Mouse (Mus musculus) lung, postnatal 0 days (tissue): ENCODE data around the gene Schip1.

Experiments
- CTCF ChIP-seq: IDR thresholded peaks from 2 replicates; pipeline ENCODE4 v1.5.1; 2016; ENCODE audit warnings: antibody characterized with exemption, mild to moderate bottlenecking
- EP300 ChIP-seq: IDR thresholded peaks from 2 replicates; pipeline ENCODE4 v1.6.1; 2016; ENCODE audit warnings: antibody characterized with exemption, mild to moderate bottlenecking, control low read depth

- TF ChIP-seq EP300 = no peak
- TF ChIP-seq CTCF = no peak
Measured at GRCm38 (mm10) chr3:68019401-68019800, 45.2 kb upstream of the Schip1 start.
